Mouse (Mus musculus) megakaryocyte, embryonic 14.5 days (primary cell): ENCODE data around the gene Ctrc. TPM values are rescaled to one million over a fixed set of nuclear protein-coding genes. Genes with fewer than 3 reads are reported as not detected.

Source experiments
- H3K27me3 ChIP-seq: replicated peaks from 2 replicates; pipeline ENCODE3; 2012; ENCODE audit warnings: inconsistent platforms
- H3K36me3 ChIP-seq: replicated peaks from 2 replicates; pipeline ENCODE3; 2012; ENCODE audit warnings: low read length, inconsistent platforms, mixed read lengths
- H3K4me1 ChIP-seq: 2 replicates; pipeline ENCODE4 v1.6.1; 2012; ENCODE audit warnings: inconsistent platforms
- H3K4me3 ChIP-seq: replicated peaks from 2 replicates; pipeline ENCODE3; 2012; ENCODE audit warnings: moderate library complexity, mild to moderate bottlenecking, inconsistent platforms
- H3K9me3 ChIP-seq: 2 replicates; pipeline ENCODE4 v1.6.1; 2012; ENCODE audit warnings: inconsistent platforms
- FLI1 ChIP-seq: IDR thresholded peaks from 2 replicates; pipeline ENCODE4 v1.6.1; 2012; ENCODE audit warnings: low read length, inconsistent platforms, mixed read lengths
- GATA1 ChIP-seq: IDR thresholded peaks from 3 replicates; pipeline ENCODE4 v1.6.1; 2012; ENCODE audit warnings: mixed read lengths, low read length, inconsistent platforms, borderline replicate concordance
- polyA plus RNA-seq: library from polyadenylated mRNA; stranded (reverse); fragments of >175 nt; gene quantifications from 2 replicates; pipeline ENCODE4 v1.2.3, GENCODE M21; 2012; ENCODE audit warnings: low replicate concordance; ENCODE audit not compliant: insufficient read depth

Gene Ctrc
- polyA plus RNA-seq, 1 experiment = not detected

- Histone ChIP-seq H3K36me3 (no peaks in the 10 kb centered on the region), H3K27me3 (peaks cover 31% of the 10 kb centered on the region), H3K9me3 (no peaks in the 10 kb centered on the region), H3K4me3 (no peak within 1 kb of the TSS), H3K4me1 (peaks cover 7% of the 10 kb centered on the region; the same call in 1 of the 2 replicates)
- TF ChIP-seq FLI1 = no peak
- TF ChIP-seq GATA1 = no peak
Measured at GRCm38 (mm10) chr4:141826060-141826459, 20.1 kb downstream of the Ctrc start, which contains the start of gene Cela2a. Cela2a (minus strand) TSS chr4:141826160.

- peaks cover 37% of the 10 kb centered on the region for H3K27me3 ChIP-seq
- H3K4me1 ChIP-seq = peaks cover 7% of the 10 kb centered on the region; the same call in 1 of the 2 replicates
- no peak for TF ChIP-seq FLI1
- no peak for TF ChIP-seq GATA1
- H3K9me3 ChIP-seq = no peaks in the 10 kb centered on the region
- no peak overlapping the region for H3K4me3 ChIP-seq
- H3K36me3 ChIP-seq = no peaks in the 10 kb centered on the region
Measured at GRCm38 (mm10) chr4:141822979-141823378, 23.2 kb downstream of the Ctrc start.

GRCm38 (mm10) chr4:141822089-141822488, 24.1 kb downstream of the Ctrc start:
- H3K36me3 ChIP-seq = no peaks in the 10 kb centered on the region
- no peaks in the 10 kb centered on the region for H3K9me3 ChIP-seq
- H3K4me3 ChIP-seq = no peak overlapping the region
- no peak for TF ChIP-seq GATA1
- TF ChIP-seq FLI1 = no peak
- H3K27me3 ChIP-seq = peaks cover 28% of the 10 kb centered on the region
- peaks cover 9% of the 10 kb centered on the region; the same call in 1 of the 2 replicates for H3K4me1 ChIP-seq

- H3K36me3 ChIP-seq = no peaks in the 10 kb centered on the region
- H3K4me1 ChIP-seq = peaks cover 9% of the 10 kb centered on the region; the same call in 1 of the 2 replicates
- peaks cover 23% of the 10 kb centered on the region for H3K27me3 ChIP-seq
- no peak for TF ChIP-seq FLI1
- no peak for TF ChIP-seq GATA1
- no peaks in the 10 kb centered on the region for H3K9me3 ChIP-seq
- H3K4me3 ChIP-seq = no peak overlapping the region
Measured at GRCm38 (mm10) chr4:141821178-141821577, 25.0 kb downstream of the Ctrc start.

- Histone ChIP-seq H3K27me3 (peaks cover 18% of the 10 kb centered on the region), H3K9me3 (no peaks in the 10 kb centered on the region), H3K36me3 (peaks cover 16% of the 10 kb centered on the region), H3K4me1 (peaks cover 9% of the 10 kb centered on the region; the same call in 1 of the 2 replicates), H3K4me3 (no peak overlapping the region)
- TF ChIP-seq GATA1 (no peak), FLI1 (no peak)
Measured at GRCm38 (mm10) chr4:141819316-141819715, 26.8 kb downstream of the Ctrc start.

- H3K9me3 ChIP-seq = no peaks in the 10 kb centered on the region
- H3K4me3 ChIP-seq = no peak overlapping the region
- TF ChIP-seq FLI1 = no peak
- TF ChIP-seq GATA1 = no peak
- peaks cover 21% of the 10 kb centered on the region for H3K36me3 ChIP-seq
- peaks cover 18% of the 10 kb centered on the region for H3K27me3 ChIP-seq
- peaks cover 9% of the 10 kb centered on the region; the same call in 1 of the 2 replicates for H3K4me1 ChIP-seq
Measured at GRCm38 (mm10) chr4:141818861-141819260, 27.3 kb downstream of the Ctrc start.

- H3K27me3 ChIP-seq = peaks cover 18% of the 10 kb centered on the region
- H3K36me3 ChIP-seq = peaks cover 32% of the 10 kb centered on the region
- H3K4me3 ChIP-seq = no peak overlapping the region
- H3K4me1 ChIP-seq = peaks cover 4% of the 10 kb centered on the region; the same call in 1 of the 2 replicates
- TF ChIP-seq FLI1 (no peak), GATA1 (no peak)
- no peaks in the 10 kb centered on the region for H3K9me3 ChIP-seq
Measured at GRCm38 (mm10) chr4:141817706-141818105, 28.5 kb downstream of the Ctrc start.

GRCm38 (mm10) chr4:141816776-141817655, 29.1 kb downstream of the Ctrc start:
- Histone ChIP-seq H3K4me1 (peaks cover 3% of the 10 kb centered on the region; the same call in 1 of the 2 replicates), H3K36me3 (peaks cover 39% of the 10 kb centered on the region), H3K27me3 (peaks cover 18% of the 10 kb centered on the region), H3K4me3 (no peak overlapping the region), H3K9me3 (no peaks in the 10 kb centered on the region)
- TF ChIP-seq FLI1 (no peak), GATA1 (no peak)

GRCm38 (mm10) chr4:141816267-141816666, 29.9 kb downstream of the Ctrc start:
- peaks cover 11% of the 10 kb centered on the region for H3K27me3 ChIP-seq
- no peak overlapping the region for H3K4me3 ChIP-seq
- H3K36me3 ChIP-seq = peaks cover 46% of the 10 kb centered on the region
- peaks cover 3% of the 10 kb centered on the region; the same call in 1 of the 2 replicates for H3K4me1 ChIP-seq
- TF ChIP-seq GATA1 = no peak
- TF ChIP-seq FLI1 = no peak
- H3K9me3 ChIP-seq = no peaks in the 10 kb centered on the region

- Histone ChIP-seq H3K4me3 (no peak overlapping the region), H3K9me3 (no peaks in the 10 kb centered on the region), H3K36me3 (peaks cover 95% of the 10 kb centered on the region), H3K4me1 (no peaks in the 10 kb centered on the region; the same call in 1 of the 2 replicates), H3K27me3 (no peaks in the 10 kb centered on the region)
- no peak for TF ChIP-seq FLI1
- TF ChIP-seq GATA1 = no peak
Measured at GRCm38 (mm10) chr4:141811375-141811774, 34.8 kb downstream of the Ctrc start.
